Mouse (Mus musculus) brain, embryonic 18.5 days (tissue): ENCODE data around the gene Gm49373.

ENCODE experiments used
- DNase-seq: peaks from one replicate; pipeline ENCODE4 v3.0.0-alpha.2; 2012; ENCODE audit warnings: low read depth, low spot score

Gm49373 gene

GRCm38 (mm10) chr9:21028560-21029110 lies 44.3 kb downstream of the Gm49373 start:
- no peak for DNase-seq

GRCm38 (mm10) chr9:21027774-21028290 lies 45.1 kb downstream of the Gm49373 start:
- DNase-seq: no peak

GRCm38 (mm10) chr9:21026849-21027248 lies 46.0 kb downstream of the Gm49373 start:
- no peak for DNase-seq

- no peak for DNase-seq
Observed at GRCm38 (mm10) chr9:21025258-21025810, 47.6 kb downstream of the Gm49373 start.

- DNase-seq: no peak
Observed at GRCm38 (mm10) chr9:21022726-21023125, 50.2 kb downstream of the Gm49373 start.

GRCm38 (mm10) chr9:21022288-21022687 lies 50.6 kb downstream of the Gm49373 start:
- no peak for DNase-seq

- no peak for DNase-seq
Observed at GRCm38 (mm10) chr9:21021363-21021762, 51.5 kb downstream of the Gm49373 start.

- no peak for DNase-seq
Observed at GRCm38 (mm10) chr9:21018600-21018999, 54.3 kb downstream of the Gm49373 start.

GRCm38 (mm10) chr9:21017177-21017575 lies 55.7 kb downstream of the Gm49373 start:
- no peak for DNase-seq

GRCm38 (mm10) chr9:21016331-21017176 lies 56.3 kb downstream of the Gm49373 start:
- DNase-seq: no peak

- DNase-seq: no peak
Observed at GRCm38 (mm10) chr9:21015571-21016130, 57.2 kb downstream of the Gm49373 start, which contains the start of gene Icam1. Icam1 (plus strand) TSS chr9:21015985.

- DNase-seq: no peak
Observed at GRCm38 (mm10) chr9:21014691-21015570, 58.0 kb downstream of the Gm49373 start.
